Comparison of ENCODE assay signal across 17 mouse cellular contexts in genomic region chr14:68020769-68021168, GRCm38 (mm10).
DNase-seq lines count a peak whose midpoint lies in the region; ATAC-seq and TF ChIP-seq lines count a peak whose summit lies in the region.
"Had no signal": no experiment of that assay in that cellular context is flagged by ENCODE, and none has a peak within 500 bp of the region (broad histone marks: within the 10 kb centered on the region; RNA-seq: fewer than 3 reads in every experiment).

No protein-coding gene starts in this region.

- no peak overlapping the region for H3K9ac ChIP-seq in hindbrain, embryonic 13.5 days
- no peak overlapping the region; the same call in 1 of the 2 replicates for H3K9ac ChIP-seq in midbrain, embryonic 14.5 days (replicated peaks; ENCODE audit: low read length)
- no peak overlapping the region for H3K9ac ChIP-seq in intestine, postnatal 0 days (ENCODE audit: low read depth, low read length)
- H3K9ac ChIP-seq: liver, embryonic 13.5 days; lung, embryonic 15.5 days had no signal

- no peak overlapping the region for H3K4me2 ChIP-seq in hindbrain, embryonic 13.5 days
- no peak overlapping the region for H3K4me2 ChIP-seq in midbrain, embryonic 14.5 days (ENCODE audit: low read length)
- H3K4me2 ChIP-seq in intestine, postnatal 0 days (replicated peaks; ENCODE audit: low read depth), result no peak overlapping the region
- H3K4me2 ChIP-seq: liver, embryonic 13.5 days; lung, embryonic 15.5 days had no signal

- 27% methylated on average over 6 of the region's 6 CpGs for WGBS in hindbrain, embryonic 13.5 days
- 29% methylated on average over 6 of the region's 6 CpGs for WGBS in midbrain, embryonic 14.5 days
- WGBS in intestine, postnatal 0 days, result 88% methylated on average over 6 of the region's 6 CpGs

- peak; percentile 59 for DNase-seq in midbrain, embryonic 14.5 days
- DNase-seq in T-cell, adult 2 months (ENCODE audit: low spot score), result no peak
- DNase-seq in adrenal gland, postnatal 10 days, result no peak
- DNase-seq: cerebellum, postnatal 10 days; gastrocnemius, postnatal 14 days; heart, postnatal 14 days; liver, embryonic 13.5 days; thymus, adult 2 months had no signal

- H3K27me3 ChIP-seq in megakaryocyte, embryonic 14.5 days (replicated peaks), result no peaks in the 10 kb centered on the region
- H3K27me3 ChIP-seq in hindbrain, embryonic 13.5 days, result no peaks in the 10 kb centered on the region
- no peaks in the 10 kb centered on the region for H3K27me3 ChIP-seq in midbrain, embryonic 14.5 days (ENCODE audit: control insufficient read depth, insufficient read depth, low read length)
- H3K27me3 ChIP-seq in intestine, postnatal 0 days (replicated peaks; ENCODE audit: control insufficient read depth, insufficient read depth, low read length), result no peaks in the 10 kb centered on the region
- H3K27me3 ChIP-seq: liver, embryonic 13.5 days; lung, embryonic 15.5 days had no signal

- H3K36me3 ChIP-seq in megakaryocyte, embryonic 14.5 days (replicated peaks; ENCODE audit: low read length), result no peaks in the 10 kb centered on the region
- H3K36me3 ChIP-seq in hindbrain, embryonic 13.5 days, result no peaks in the 10 kb centered on the region
- no peaks in the 10 kb centered on the region for H3K36me3 ChIP-seq in midbrain, embryonic 14.5 days (ENCODE audit: control insufficient read depth, insufficient read depth, low read length)
- no peaks in the 10 kb centered on the region for H3K36me3 ChIP-seq in intestine, postnatal 0 days (ENCODE audit: control insufficient read depth, insufficient read depth)
- H3K36me3 ChIP-seq: liver, embryonic 13.5 days; lung, embryonic 15.5 days had no signal

- ATAC-seq in megakaryocyte, adult 5-6 weeks (ENCODE audit: poor library complexity, severe bottlenecking), result no peak
- ATAC-seq in hindbrain, embryonic 13.5 days (ENCODE audit: low FRiP score), result peak; percentile 43; the same call in 1 of the 2 replicates
- no peak for ATAC-seq in midbrain, embryonic 14.5 days (ENCODE audit: low FRiP score, low TSS enrichment)
- no peak for ATAC-seq in intestine, postnatal 0 days
- ATAC-seq: intestine, embryonic 16.5 days; Patski had no signal

- H3K27ac ChIP-seq in hindbrain, embryonic 13.5 days, result peak overlapping the region; percentile 83
- H3K27ac ChIP-seq in midbrain, embryonic 14.5 days (replicated peaks; ENCODE audit: low read depth, low read length), result peak overlapping the region; percentile 84
- H3K27ac ChIP-seq in intestine, postnatal 0 days (ENCODE audit: low read depth, low read length), result no peak overlapping the region
- H3K27ac ChIP-seq: left cerebral cortex, adult 2 months; liver, embryonic 13.5 days; lung, embryonic 15.5 days; macrophage had no signal

- H3K4me3 ChIP-seq in megakaryocyte, embryonic 14.5 days (replicated peaks), result peak overlapping the region; percentile 33
- H3K4me3 ChIP-seq in hindbrain, embryonic 13.5 days, result no peak overlapping the region
- no peak overlapping the region for H3K4me3 ChIP-seq in midbrain, embryonic 14.5 days (replicated peaks; ENCODE audit: low read depth, low read length)
- no peak overlapping the region for H3K4me3 ChIP-seq in intestine, postnatal 0 days (ENCODE audit: low read depth, low read length)
- H3K4me3 ChIP-seq: left cerebral cortex, adult 2 months; liver, embryonic 13.5 days; lung, embryonic 15.5 days had no signal

- no peaks in the 10 kb centered on the region for H3K9me3 ChIP-seq in megakaryocyte, embryonic 14.5 days
- H3K9me3 ChIP-seq in hindbrain, embryonic 13.5 days, result no peaks in the 10 kb centered on the region
- H3K9me3 ChIP-seq in midbrain, embryonic 14.5 days (ENCODE audit: control insufficient read depth, low read length), result no peaks in the 10 kb centered on the region
- no peaks in the 10 kb centered on the region for H3K9me3 ChIP-seq in intestine, postnatal 0 days (ENCODE audit: control insufficient read depth)
- H3K9me3 ChIP-seq: liver, embryonic 13.5 days; lung, embryonic 15.5 days had no signal

- no peak for TF ChIP-seq CTCF in intestine, postnatal 0 days (IDR thresholded peaks at IDR 0.05; ENCODE audit: low read depth)

- H3K4me1 ChIP-seq in megakaryocyte, embryonic 14.5 days, result peaks cover 55% of the 10 kb centered on the region
- peaks cover 20% of the 10 kb centered on the region for H3K4me1 ChIP-seq in hindbrain, embryonic 13.5 days (replicated peaks)
- H3K4me1 ChIP-seq in midbrain, embryonic 14.5 days (ENCODE audit: control insufficient read depth, insufficient read depth, low read length), result peaks cover 14% of the 10 kb centered on the region; the same call in 1 of the 2 replicates
- H3K4me1 ChIP-seq in intestine, postnatal 0 days (replicated peaks; ENCODE audit: control insufficient read depth, insufficient read depth, low read length), result no peaks in the 10 kb centered on the region
- H3K4me1 ChIP-seq: liver, embryonic 13.5 days; lung, embryonic 15.5 days had no signal
